Mouse (Mus musculus): ENCODE data around the gene Ndc80. TPM values are rescaled to one million over a fixed set of nuclear protein-coding genes. Genes with fewer than 3 reads are reported as not detected.
"Not testable (repeated sequence)": the region's sequence is repeated elsewhere in the genome, so short reads cannot be mapped to it uniquely, and the experiment has no call there.

Ndc80 gene
- total RNA-seq, 2 experiments from 2014 or later, result 1.4 to 1.5 TPM

DNA sequence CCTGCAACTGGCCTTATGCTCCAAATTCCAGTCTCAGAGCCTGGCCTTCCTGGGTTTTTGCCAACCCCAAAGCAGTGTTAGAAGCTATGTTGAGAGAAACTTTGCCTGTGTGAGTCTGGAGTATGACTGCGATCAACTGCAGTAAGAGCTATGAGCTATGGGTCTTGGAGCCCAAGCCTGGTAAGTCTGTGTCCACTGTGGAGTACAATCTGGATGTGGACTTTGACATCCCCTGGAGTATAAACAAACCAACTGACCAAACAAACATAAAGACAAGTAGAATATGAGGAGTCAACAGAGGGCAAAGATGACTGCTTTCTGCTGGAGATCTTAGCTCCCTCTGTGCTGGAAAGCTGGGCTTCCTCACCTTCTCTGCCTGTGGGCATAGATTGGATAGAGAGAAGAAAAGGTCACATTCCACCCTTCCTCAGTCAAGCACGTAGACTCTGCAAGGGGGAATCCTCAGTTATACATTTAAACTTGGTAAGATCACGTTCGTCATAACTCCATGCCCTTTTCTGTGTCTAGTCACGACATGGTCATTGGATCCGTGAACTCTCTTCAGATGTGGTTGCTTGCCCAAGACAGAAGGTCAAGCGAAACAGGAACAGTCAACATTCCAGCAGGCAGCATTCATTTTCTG lies 43.1 kb downstream of the Ndc80 start:
- no peak for DNase-seq (ENCODE audit: low spot score in 2 of 2)

DNA sequence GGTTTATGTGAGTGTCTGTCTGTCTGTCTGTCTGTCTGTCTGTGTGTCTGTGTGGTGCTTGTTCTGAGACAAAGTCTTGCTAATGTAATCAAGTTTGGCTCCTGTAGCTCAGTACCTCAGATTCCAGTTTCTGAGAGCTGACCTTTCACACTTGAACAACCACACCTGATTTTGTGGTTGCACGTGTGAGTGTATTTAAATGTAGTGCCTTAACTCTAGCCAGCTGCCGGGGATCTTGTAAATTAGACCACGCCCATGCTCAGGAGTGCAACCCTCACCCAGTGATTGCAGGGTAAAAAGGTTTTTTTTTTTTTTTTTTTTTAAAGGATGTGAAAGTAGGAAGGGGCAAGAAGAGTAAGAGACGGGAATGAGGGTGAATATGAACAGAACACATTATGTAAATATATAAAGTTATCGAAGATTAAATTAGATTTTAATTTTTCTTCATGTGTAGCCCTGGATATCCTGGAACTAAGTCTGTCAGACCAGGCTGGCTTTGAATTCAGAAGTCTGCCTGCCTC lies 47.2 kb downstream of the Ndc80 start:
- DNase-seq (ENCODE audit: low spot score in 2 of 2), result no peak

DNA sequence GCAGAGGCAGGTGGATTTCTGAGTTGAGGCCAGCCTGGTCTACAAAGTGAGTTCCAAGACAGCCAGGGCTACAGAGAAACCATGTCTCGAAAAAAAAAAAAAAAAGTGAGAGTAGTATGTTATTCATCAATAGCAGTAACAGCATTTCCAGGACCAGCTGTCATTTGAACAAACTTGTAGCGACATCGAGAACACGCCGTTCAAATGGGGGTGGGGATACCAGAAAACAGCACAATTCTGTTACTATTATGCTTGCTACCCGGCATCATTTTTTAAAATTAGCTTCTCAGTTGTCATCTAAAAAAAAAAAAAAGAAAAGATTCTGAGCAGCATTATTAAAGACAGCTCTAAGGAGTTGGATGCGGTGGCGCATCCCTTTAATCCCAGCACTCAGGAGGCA lies 49.2 kb downstream of the Ndc80 start:
- DNase-seq (ENCODE audit: low spot score in 2 of 2), result peak in 1 of 2 experiments; percentile 63

DNA sequence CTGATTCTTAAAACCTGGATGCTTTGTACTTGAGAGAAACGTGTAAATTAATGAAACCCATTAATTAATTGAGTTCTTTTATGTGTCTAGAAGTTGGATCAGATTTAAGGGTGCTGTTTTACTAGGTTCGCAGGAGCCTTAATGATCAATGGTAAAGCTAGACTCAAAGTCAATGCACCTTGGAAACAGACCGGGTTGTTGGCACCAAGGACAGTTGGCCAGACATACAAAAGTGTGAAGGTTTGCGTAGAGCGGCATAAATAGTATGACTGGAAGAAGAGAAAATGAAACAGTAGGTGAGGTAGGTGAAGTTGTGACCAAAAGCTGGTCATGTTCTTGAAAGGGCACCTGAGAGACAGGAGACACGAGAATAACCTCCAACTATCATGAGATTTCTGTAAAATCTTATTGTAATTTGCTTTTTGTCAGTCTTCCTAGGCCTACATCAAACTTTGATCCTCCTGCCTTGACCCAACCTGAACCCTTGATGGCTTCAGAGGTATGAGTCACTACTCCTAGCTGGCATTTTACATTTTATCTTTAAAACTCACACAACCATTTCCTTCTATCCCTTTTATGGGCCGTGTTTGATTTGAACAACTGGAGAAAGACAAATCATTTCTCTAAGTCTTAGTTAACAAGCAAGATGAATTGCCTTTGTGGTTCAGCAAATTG lies 50.2 kb downstream of the Ndc80 start:
- DNase-seq (ENCODE audit: low spot score in 2 of 2), result no peak

DNA sequence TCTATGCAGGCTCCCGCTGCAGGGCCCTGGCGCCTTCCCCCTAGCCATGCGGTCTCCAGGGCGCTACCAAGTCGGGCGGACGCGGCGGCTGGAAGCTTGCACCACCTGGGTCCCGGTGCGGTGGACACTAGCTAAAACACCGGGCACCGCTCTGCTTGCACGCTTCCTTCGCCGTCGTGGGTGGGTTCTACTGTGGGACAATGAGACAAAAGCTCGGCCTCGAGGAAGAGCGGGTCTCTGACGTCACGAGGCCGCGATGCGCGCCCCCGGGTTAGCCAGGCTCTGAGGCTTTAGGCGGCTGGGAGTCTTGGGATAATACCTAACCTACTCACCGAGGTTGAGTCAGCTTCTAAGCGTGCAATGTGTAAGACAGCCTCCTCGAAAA lies 51.0 kb downstream of the Ndc80 start:
- peak; percentile 61 to 67 for DNase-seq (ENCODE audit: low spot score in 2 of 2)

DNA sequence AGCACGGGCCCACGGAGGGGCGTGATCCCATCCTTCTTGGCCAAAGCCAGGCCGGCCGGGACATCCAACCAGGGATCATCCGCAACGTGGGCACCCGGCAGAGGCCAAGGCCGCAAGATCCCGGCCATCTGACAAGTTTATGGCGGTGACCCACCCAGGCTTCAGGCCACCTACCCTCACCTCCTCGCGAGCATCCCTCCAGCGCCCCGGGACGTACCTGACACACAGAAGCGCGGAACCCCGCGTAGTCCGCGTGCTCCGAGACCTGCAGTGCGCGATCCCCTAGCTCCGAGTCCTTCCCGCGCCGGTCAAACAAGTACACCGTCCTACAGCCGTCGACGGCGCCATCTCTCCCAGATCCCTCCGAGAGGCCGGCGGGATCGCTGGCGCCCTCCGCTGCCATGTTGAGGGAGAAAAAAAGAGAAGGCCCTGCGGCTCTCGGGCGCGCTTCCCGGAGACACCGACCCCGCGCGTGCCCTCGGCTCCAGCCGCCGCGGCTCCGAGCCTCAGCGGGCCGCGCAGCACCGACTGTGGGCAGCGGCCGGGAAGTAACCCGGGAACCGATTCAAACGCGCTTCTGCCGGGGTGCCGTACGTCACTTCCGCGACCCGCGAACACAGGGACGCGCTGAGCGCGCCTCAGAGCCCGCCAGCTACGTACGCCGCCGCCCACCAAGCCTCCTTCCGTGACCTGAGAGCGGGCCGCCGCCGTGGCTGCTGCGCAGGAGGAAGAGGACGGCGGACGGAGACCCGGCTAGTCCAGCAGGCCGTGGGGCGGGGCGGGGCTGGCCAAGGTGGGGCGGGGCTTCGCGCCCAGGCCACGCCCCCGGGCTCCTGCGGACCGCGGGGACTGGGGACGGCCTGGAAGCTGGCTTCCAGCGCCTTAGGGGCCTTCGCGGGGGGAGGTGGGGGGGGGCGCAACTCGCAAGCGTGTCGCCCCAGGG lies 51.6 kb downstream of the Ndc80 start, which contains the start of gene Smchd1:
Gene Smchd1 (minus strand): TSS at position 582 of the 943 bp plus-strand sequence.
- DNase-seq (ENCODE audit: low spot score in 2 of 2), result peak; percentile 94 to 95

DNA sequence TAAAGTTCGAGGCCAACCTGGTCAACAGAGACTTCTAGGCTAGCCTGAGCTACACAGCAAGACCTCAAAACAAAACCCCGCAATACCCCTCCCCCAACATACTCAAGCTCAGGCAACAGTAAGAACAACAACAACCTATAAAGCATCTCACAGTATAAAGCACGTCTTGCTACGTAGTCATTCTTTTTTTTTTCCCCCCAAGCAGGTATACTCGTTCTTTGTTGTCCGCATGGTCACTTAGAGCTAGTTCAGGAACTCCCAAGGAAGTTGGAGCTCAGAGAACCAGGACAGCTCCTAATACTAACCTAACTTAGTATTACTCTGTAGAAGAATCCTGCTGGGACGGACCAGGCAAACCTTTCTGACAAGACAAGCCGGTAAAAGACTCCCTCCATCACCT lies 52.5 kb downstream of the Ndc80 start:
- DNase-seq (ENCODE audit: low spot score in 2 of 2), result no peak

DNA sequence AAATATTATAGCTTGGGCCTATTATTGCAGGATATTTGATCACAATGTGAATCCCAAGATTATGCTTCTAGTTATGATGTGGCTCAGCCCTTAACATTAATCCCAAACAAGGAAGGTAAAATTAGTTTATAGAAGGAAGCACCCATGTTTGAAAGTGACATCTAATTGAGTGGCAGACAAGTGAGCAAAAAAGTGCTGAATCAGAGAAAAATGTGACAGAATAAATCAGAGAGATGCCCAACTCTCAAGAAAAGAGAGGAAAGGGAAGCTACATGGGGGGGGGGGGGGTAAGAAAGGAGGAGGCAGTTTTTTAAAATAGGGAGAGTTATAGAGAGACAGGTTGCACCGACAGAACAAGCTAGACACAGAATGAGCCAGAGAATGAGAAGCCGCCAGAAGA lies 55.4 kb downstream of the Ndc80 start:
- peak in 1 of 2 experiments; percentile 29 for DNase-seq (ENCODE audit: low spot score in 2 of 2)

DNA sequence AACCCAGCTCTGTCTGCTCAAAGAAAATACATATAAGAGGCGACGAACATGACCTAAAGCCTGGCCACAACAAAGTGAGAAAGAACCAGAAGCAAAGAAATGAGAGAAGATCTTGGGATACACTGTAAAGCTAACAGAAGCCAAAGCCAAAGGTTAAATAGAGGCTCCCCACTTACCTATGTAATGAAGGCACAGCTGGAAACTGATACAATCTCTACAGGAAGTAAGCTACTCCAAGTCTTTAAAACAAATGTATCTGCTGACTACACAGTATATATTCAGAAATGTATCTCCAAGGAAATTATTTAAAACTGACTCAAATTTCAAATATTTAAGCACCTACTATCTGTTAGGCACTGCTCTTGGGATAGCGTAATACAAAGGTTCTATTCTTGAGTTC lies 66.3 kb downstream of the Ndc80 start:
- DNase-seq (ENCODE audit: low spot score in 2 of 2), result no peak

DNA sequence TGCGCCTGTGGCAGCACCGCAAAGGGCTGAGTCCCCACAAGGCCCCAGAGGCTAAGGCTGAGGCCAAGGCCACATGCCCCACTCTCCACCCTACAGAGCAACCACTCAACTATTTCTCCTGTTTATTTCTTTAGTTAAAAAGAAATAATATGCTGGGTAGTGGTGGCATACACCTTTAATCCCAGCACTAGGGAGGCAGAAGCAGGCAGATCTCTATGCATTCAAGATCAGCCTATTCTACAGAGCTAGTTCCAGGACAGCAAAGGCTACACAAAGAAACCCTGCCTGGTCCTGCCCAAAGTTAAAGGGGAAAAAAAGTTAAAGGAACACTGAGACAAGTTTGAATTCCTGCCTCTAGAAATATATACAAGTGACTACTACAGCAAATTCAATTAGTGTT lies 66.8 kb downstream of the Ndc80 start, which contains the start of gene Gm4707:
Gene Gm4707 (minus strand): TSS at position 101 of the 400 bp plus-strand sequence.
- DNase-seq (ENCODE audit: low spot score in 2 of 2), result no peak

DNA sequence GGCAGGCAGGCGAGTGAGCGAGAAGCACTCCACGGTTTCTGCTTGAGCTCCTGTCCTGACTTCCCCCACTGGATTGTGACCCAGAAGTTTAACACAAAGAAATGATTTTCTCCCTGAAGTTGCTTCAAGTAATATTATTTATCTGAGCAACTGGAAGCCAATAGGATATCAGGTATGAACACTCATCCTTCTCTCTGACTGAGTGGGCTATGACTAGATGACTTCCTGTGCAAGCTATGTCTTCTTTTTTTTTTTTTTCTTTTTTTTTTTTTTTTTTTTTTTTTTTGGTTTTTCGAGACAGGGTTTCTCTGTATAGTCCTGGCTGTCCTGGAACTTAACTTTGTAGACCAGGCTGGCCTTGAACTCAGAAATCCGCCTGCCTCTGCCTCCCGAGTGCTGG lies 69.3 kb downstream of the Ndc80 start:
- DNase-seq (ENCODE audit: low spot score in 2 of 2), result not testable (repeated sequence)

Other genes starting within 250 kb of the Ndc80 start
- gene Emilin2, start 214.9 kb downstream of the Ndc80 start, total RNA-seq (2021), result 1 to 10 TPM; 2.5 to 4.1 TPM
- 1 to 10 TPM; 1.1 to 3.0 TPM for gene Gm4707, start 66.9 kb downstream of the Ndc80 start, total RNA-seq (2021)
- gene Smchd1, start 51.5 kb downstream of the Ndc80 start, total RNA-seq (2021), result 10 to 100 TPM; 31.0 to 34.0 TPM
- 1 to 10 TPM; 1.0 to 1.1 TPM for gene Spdya, start 25.2 kb upstream of the Ndc80 start, total RNA-seq (2021)
- gene Wdr43, start 89.0 kb upstream of the Ndc80 start, total RNA-seq (2021), result 10 to 100 TPM; 26.8 to 32.4 TPM
- 1 to 10 TPM; 1.3 to 1.6 TPM for gene Togaram2, start 146.4 kb upstream of the Ndc80 start, total RNA-seq (2021)
- gene Pcare, start 226.0 kb upstream of the Ndc80 start, total RNA-seq (2021), result under 1 TPM; 0.12 to 0.17 TPM
- gene Clip4, start 241.6 kb upstream of the Ndc80 start, total RNA-seq (2021), result 10 to 100 TPM; 71.5 to 79.2 TPM